Mouse (Mus musculus) lung, adult 18-20 months (tissue): ENCODE results near the gene Clmp.
A peak's percentile ranks its signal among the peaks of the same experiment; 100 is the strongest.
"Not testable (repeated sequence)": the region's sequence is repeated elsewhere in the genome, so short reads cannot be mapped to it uniquely, and the experiment has no call there.

ENCODE experiments used
- DNase-seq, 2 experiments: peaks; one replicate each; pipeline ENCODE4 v3.0.0; 2022; ENCODE audit warnings: mixed read lengths in 2 of 2

Gene Clmp

DNA sequence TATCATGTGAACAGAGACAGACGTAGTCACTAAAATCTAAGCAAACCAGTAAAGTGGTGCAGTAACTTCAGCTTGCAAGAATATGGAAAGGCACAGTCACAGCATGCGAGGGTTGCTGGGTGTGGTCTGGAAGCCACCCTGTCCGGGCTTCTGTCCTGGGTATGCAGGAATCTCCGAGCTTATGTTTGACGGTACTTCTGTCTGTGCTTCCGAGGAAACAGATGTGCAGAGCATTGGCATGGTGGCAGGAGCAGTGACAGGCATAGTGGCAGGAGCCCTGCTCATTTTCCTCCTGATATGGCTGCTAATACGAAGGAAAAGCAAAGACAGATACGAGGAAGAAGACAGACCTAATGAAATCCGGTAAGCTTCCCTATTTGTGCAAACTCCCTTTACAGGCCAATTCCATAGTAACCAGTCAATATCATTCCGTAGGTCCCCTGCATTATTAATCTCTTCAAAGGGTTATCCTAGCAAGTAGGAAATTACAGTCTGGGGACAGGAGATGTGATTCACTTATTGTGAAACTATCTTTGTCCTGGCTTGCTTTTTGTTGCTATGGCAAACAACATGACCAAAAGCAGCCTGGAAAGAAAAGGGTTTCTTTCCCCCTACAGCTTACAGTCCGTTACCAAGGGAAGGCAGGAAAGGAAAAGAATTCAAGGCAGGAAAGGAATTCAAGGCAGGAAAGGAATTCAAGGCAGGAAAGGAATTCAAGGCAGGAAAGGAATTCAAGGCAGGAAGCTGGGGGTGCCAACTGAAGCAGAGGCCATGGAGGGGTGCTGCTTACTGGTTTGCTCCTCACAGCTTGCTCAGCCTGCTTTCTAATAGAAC, 95.3 kb downstream of the Clmp start:
- no peak for DNase-seq

DNA sequence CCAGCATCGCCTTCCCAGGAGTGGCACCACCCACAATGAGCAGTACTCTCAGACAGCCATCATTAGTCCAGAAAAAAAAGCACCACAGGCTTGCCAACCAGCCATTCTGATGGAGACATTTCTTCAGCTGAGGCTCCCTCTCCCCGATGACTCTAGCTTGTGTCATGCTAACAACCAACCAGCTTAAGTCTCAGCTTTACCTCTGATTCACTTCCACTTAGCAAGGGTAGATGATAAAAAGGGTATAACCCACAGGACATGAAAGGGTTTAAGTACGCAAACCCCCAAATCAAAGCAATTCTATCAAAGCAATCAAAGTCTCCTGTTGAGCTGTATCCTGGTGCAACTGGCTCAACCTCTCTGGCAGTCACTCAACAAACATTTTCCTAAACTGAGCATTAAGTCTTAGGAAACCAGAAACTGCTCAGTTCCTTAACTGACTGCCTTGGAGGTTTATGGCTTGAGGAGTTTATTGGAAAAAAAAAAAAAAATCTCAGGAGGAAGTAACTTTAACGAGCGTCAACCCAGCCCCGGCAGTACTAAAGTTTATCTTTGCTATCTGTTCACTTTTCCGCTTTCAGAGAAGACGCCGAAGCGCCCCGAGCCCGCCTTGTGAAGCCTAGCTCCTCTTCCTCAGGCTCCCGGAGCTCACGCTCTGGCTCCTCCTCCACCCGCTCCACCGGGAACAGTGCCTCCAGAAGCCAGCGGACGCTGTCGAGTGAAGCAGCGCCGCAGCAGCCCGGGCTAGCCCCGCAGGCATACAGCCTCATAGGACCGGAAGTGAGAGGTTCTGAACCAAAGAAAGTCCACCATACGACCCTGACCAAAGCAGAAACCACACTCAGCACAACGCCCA, 96.2 kb downstream of the Clmp start:
- peak; percentile 71 to 78 for DNase-seq

DNA sequence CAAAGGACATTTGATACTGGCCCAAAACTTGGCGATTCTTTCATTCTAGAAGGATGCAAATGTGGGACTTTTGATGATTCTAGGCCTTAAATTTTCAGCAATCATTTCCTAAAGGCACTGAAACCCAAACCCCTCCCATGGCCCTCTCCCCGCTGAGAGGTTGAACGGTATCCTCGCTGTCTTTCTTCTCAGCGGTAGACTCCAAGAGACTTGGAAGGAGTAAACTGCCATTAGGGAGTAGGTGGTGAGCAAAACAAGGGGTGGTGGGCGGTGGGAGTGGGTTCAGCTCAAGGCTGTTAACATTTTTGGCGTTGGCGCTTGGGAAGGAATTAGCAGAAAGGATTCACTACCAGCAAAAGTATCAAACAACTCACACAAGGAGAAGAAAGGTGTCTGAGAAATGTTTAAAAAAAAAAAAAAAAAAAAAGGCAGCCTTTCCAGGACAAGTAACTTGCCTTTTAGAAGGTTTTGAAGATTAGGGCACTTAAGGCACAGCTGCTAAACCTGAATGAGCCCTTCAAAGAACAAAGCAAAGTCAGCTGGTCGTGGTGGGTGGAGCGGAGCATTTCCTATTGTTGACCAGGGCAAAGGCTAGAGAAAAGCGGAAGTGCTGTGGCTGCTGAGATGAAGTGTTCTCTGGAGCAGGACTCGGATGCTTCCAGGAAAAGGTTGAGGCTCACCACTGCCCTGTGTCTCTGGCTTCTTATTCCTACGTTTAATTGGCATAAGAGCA, 98.0 kb downstream of the Clmp start:
- DNase-seq = peak; percentile 87 to 92

DNA sequence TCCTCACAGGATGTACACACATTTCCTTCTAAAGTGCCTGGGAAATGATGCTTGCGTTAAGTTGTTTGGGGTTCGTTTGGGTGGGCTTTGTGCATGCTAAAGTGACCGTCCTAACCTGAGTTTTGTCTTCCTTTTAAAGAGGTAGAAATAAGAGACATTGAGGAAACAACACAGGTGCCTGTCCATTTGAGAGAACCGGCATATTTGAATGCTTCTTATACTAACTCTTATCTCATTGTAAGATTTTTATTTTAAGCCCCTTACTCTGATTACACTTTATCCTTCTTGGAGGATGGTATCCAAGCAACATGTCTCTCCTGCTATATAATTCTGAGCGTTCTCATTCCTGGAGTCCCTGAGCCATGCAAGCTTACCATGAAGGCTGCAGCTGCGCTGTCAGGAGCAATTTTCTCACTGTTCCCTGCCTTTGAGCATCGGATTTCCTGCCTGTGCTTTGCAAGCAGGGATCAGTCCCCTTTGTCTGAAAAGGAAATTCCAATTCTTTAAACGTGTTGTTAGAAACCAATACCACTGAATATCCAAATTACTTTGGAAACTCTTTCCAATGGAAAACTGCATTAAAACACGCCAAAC, 98.7 kb downstream of the Clmp start:
- no peak for DNase-seq

DNA sequence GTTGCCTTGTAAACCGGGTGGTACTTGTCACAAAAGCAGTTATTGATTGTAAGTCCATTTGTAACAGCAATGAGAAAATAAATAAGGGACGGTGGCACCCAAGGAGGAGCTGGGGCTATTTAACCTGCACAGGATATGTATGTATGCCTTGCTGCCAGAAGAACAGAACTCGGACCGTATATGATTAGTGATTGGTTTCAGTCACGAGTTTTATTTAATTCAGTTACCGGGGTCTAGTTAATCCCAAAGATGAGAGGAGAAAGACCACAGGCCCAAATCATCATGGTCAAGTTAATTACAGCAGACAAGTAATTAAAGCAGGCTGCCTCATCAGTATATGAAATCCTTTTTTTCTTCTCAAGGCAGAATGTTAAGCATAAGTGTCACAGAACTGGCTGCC, 99.7 kb downstream of the Clmp start:
- no peak for DNase-seq

DNA sequence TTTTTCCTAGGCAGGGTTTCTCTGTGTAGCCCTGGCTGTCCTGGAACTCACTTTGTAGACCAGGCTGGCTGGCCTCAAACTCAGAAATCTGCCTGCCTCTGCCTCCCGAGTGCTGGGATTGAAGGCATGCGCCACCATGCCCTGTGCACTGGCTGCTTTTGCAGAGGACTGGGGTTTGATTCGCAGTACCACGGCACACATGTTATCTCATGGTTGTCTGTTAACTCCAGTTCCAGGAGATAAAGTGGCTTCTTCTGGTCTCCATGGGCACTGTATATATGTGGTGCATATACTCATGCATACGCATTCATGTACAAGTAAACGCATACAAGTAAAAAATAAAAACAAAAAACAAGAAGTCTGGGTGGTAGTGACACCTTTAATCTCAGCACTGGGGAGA, 101.1 kb downstream of the Clmp start:
- DNase-seq = not testable (repeated sequence)

DNA sequence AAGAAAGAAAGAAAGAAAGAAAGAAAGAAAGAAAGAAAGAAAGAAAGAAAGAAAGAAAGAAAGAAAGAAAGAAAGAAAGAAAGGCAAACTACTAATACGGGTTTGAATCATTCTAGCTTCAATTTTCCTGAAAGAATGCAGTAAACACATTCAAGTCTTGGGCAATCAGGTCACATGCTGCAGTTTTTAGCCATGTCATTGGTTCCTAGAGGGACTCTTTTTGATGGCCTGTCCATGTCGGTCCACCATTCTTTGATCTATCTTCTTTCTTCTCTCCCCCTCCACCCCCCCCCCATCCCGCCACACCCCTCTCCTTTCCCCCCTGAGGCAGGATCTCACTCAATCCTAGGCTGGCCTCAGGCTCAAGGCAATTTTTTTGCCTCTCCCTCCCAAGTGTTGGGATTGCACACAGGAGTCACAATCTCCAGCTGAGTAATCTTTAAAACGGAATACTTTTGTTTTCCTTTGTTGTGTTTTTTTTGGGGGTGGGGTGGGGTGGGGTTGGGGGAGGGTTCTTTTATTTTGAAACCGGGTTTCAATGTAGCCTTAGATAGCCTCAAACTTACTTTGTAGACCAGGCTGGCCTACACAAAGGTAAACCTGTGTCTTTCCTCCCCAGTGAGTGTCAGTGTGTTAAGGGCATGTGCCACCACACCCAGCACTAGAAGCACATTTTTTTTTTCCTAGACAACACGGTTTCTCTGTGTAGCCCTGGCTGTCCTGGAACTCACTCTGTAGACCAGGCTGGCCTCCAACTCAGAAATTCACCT, 106.3 kb downstream of the Clmp start:
- DNase-seq = no peak

DNA sequence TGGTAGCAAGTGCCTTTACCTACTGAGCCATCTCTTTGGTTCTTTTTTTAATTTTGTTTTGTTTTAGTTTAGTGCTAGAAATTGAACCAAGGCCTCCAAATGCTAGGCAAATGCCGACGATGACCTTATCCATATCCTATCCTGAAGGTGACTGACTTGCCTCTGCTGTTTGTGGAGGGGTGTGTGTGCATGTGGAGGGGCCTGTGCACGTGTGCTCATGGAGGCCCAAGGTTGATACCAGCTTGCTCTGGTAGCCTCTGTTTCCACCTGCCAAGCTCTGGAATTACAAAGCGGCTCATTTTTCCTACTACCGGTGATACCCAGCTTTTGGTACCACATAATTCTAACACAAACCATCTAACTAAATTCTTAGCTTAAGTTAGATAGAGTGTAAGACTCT, 107.8 kb downstream of the Clmp start:
- no peak for DNase-seq

DNA sequence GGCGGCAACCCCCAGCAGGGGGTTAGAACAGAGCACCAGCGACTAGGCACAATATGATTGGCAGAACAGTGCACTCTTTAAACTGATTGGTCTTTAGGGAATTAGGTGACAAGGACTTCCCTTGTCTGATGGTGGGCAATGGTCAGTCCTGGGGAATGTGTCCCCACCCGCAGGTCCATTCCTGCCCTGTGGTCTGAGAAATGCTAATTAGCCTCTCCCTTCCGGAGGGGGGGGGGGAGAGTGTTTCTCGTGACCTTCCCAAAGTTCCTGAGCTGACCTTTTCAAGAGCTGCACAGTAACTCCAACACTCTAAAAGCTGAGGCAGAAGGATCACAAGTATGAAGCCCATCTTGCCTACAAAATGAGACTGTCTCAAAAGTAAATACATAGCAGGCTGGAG, 108.5 kb downstream of the Clmp start:
- DNase-seq = no peak

DNA sequence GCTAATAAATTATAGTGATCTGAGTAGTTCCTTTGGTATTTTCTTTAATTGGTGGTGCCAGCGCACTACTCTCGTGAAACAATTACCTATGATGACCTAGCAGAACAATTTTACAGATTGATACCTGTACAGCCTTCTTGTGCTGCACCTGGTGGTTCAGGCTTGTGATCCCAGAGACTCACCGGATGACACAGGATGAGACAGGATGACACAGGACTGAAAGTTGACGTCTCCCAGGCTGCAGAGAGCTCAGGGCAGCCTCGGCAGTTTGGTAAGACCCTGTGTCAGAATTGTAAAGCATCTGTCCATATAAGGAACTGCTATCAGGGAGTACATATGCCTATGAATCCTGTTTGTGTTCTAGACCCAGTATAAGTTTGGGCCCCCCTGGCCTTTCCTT, 109.2 kb downstream of the Clmp start:
- DNase-seq = no peak

DNA sequence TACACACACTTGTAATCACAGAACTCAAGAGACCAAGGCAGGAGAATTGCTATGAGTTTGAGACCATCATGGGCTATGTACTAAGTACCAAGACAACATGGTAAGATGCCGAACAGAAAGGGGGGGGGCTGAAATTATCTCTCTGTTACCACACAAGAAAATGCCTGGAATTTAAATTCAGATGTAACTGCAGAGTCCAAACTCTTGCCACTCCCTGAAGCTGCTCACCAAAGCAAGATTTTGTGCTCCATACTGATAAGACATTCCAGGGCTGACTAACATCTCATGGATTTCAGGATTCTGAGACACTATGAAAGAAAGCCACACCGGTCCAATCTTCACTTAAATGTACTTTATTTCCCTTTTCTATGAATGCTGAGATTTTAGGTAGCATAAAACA, 109.8 kb downstream of the Clmp start:
- DNase-seq = no peak

DNA sequence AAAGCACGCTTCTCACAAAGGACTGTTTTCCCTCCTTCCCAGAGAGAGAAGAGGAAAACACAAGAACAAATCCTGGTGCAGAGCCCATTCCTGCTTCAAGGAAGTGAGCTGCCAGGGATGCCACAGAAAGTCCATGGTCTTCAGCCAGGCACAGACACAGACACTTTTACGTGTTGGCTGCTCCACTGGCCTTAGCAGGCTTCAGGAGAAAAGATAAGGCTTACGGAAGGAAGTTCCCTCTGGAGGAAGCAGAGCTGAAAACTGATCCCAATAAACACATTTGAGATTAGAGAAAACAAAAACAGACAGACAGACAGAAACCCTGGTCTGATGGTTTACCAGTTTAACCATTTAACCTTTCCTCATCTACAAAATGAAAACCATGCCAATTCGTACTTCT, 110.3 kb downstream of the Clmp start:
- DNase-seq = no peak

DNA sequence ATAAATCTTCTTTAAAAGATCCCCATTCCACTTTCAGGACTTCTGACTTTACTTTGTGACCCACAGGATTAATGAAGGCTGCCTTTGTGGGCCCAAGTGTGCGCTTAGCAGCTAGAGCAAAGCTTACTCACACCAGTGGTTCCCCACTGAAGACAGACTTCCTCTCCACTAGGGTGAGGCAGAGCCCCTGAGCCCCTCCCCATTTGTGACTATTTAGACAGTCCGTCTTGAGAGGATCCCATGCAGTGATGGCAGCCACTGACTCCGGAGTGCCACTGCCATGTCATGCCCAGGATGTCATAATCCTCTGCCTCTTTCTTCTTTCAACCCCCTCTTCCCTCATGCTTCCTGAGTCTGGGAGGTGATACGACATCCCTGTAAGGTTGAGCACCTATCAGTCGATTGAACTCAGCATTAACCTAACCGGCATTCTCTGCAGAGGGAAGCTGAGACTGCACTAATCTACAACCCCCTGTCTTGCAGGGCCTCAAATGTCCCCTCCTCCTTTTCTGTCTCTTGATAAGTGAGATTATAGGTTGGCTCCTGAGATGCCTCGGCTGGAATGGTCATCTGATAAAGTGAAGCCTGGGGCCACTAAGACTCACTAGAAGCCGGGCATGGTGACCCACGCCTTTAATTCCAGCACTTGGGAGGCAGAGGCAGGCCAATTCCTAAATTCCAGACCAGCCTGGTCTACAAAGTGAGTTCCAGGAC, 112.6 kb downstream of the Clmp start:
- DNase-seq = no peak

DNA sequence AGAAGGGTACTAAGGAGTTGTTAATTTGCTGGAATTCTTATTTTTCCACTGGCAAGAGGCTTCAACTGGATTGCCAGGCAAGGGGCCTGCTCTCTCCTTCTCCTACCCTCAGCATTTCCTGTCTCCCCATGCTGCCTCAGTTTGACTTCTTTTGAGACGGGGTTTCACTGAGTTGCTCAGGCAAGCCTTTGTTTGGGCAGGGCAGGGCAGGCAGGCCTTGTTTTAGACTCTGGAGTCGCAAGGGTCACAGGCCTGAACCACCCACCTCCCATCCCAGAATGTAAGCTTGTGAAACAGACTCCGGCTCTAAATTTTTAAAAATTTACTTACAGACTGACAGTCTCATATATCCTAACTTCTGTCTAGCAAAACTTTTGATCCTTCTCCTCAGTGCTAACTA, 113.3 kb downstream of the Clmp start:
- DNase-seq = no peak

DNA sequence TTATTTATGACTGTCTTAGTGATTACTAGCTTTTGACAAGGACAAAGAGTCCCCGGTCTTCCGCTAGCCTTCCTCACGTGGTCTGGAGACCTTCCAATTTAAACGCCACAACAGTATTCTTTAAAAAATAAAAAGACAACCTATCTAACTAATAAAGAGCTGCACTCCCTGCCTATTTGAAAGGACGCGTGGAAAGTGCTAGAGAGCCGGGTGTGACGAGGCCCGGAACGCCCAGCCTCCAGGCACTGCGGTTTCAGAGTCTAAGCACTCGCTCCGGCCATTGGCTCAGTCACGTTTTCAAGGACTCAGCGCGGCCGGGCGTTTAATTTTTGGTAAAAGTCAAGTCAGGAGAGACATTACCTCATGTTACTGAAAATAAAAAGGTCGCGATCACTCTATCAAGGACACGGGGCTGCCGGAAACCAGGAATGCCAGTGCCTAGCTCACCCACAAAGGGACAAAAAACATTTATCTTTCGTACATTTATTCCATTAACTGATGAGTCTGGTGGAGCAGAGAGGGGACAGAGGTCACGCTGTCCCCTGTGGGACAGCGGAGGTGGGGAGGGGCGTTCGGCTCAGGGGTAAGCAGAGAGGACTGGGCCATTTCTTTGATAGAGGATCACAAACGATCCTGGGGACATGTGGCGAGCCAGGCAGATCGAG, 114.2 kb downstream of the Clmp start:
- DNase-seq = peak; percentile 83 to 90

DNA sequence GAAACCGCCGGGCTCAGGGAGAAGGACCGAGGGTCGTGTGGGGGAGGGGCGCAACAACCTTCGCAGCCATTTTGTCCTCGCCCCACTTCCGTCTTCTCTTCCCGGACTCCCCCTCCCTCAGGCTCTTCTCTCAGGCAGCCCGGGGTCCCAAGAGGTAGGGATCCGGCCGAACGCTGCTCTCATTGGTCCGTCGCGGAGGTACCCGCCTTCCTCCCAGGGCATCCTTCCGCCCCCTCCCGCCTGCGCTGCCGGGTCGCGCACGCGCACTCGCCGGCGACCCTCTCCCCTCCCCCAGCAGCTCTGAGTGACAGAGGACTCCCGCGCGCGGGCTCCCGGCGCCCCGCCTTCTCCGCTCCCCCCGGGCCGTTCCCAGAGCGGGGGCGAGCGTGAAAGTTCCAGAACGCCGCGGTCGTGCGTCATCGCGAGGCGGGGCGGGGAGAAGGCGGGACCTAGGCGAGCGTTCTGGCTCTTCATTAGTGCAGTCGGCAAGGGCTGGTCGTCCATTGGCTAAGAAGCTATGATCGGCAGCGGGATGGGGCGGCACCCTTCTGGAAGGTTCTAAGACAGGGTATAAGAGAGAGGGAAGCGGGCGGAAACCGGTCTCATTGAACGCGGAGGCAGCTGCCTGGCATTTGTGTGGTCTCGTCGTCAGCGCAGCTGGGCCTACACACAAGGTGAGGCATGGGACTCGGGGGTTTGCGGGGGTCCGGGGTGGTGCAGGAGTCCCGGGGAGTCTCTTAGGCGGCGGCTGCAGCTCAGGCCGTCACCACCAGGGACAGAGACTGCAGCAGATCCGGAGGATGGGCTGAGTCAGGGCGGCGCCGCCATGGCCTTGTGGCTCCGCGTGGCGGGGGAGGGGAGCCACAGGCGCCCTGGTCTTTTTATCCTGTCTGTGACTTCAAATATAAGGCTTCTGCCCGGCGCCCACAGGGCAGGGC, 115.2 kb downstream of the Clmp start, which contains the start of gene Hspa8:
Gene Hspa8, plus strand, starts transcription at position 310 of the 938 bp plus-strand sequence.
- DNase-seq = peak; percentile 100

DNA sequence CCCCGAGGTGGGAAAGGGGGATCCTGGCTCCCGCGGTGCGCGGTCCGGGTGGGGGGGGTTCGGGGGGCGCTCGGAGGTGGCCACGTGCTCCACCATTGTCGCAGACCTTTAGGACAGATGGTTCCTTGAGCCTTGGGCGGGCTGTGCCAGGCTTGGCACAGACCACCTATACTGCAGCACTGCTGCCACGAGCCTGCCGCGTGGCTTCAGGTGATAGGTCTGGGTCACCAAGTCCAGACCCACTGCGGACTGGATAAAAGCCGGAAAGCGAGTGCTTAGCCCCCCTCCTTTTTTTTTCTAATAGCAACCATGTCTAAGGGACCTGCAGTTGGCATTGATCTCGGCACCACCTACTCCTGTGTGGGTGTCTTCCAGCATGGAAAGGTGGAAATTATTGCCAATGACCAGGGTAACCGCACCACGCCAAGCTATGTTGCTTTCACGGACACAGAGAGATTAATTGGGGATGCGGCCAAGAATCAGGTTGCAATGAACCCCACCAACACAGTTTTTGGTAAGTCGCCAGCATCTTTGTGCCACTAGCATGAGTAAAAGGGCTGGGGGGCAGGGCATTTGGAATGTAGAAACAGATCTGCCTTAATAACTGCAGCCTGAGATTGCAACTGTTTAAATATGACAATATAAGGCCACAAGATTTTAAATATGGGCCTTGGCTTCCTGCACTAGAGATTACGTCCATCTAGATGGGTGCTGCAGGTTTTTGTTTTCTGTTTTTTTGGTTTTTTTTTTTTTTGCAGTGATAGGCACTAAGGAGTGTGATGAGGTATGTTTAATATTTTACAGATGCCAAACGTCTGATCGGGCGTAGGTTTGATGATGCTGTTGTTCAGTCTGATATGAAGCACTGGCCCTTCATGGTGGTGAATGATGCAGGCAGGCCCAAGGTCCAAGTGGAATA, 116.1 kb downstream of the Clmp start:
- DNase-seq = not testable (repeated sequence)

DNA sequence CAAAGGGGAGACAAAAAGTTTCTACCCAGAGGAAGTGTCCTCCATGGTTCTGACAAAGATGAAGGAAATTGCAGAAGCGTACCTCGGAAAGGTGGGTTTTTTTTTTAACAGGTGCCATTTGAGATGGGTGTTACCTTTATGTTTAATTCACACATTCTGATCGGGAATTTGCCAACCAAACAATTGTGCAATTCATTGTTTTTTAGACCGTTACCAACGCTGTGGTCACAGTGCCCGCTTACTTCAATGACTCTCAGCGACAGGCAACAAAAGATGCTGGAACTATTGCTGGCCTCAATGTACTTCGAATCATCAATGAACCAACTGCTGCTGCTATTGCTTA, 116.7 kb downstream of the Clmp start:
- not testable (repeated sequence) for DNase-seq

DNA sequence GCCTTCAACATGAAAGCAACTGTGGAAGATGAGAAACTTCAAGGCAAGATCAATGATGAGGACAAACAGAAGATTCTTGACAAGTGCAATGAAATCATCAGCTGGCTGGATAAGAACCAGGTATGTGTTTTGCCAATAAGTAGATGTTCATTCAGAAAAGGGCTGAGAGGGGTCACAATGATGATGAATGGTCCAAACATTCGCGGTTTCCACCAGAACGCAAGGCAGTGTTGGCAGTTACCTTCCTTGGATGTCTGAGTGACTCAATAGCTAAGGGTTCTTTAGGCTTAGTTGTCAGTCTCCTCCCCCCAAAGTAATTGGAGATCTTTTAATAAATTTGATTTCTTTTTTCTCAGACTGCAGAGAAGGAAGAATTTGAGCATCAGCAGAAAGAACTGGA, 118.8 kb downstream of the Clmp start:
- DNase-seq = not testable (repeated sequence)
